Mouse (Mus musculus) heart, adult 2 months (tissue): ENCODE measurements around the gene Syt12.

Experiments
- CTCF ChIP-seq: fragments of 200-600 bp; IDR thresholded peaks from 2 replicates; pipeline ENCODE4 v1.8.1; 2022; ENCODE audit warnings: antibody characterized with exemption, mild to moderate bottlenecking, moderate library complexity
- EP300 ChIP-seq: fragments of 200-500 bp; IDR thresholded peaks from 2 replicates; pipeline ENCODE4 v1.6.1; 2011; ENCODE audit warnings: low read depth, low read length, control low read depth; ENCODE audit not compliant: insufficient read depth
- POLR2A ChIP-seq: fragments of 200-500 bp; IDR thresholded peaks from 2 replicates; pipeline ENCODE4 v1.6.1; 2011; ENCODE audit warnings: mild to moderate bottlenecking, low read depth, low read length, control low read depth; ENCODE audit not compliant: insufficient read depth

DNA sequence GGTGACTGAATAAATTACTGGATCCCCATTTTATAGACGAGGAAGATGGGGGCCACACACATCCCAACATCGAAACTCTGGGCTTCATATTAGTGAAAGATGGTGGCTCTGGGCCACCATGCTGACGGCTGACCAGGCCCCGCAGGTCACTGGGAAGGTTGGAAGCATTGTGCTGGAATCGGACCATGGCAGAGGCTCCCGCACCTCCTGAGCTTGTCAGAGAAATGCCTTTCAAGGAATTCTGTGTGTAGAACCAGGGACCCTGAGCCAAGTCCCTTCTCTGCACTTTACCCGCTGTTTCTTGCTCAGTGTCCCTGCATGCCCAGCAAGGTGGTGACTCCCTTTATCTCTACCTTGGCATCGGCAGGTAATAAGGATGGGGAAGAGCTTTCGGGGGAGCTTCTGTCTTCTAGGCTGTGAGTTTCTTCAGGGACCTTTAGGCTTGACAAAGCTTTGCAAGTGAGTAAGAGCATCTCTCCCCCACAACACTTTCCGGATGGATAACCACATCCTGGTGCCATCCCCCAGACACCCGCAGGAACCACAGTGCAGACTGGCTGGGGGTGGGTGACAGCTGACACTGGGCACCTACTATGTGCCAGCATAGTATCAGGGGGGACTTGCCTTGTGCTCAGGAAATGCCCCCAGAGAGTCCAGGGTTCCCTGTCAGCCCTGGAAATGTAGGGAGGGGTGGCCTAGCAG is 1.9 kb downstream of the Syt12 start:
- TF ChIP-seq POLR2A (no peak), CTCF (no peak), EP300 (no peak)
